Mouse (Mus musculus): ENCODE measurements around the gene Nudt12.
A peak's percentile ranks its signal among the peaks of the same experiment; 100 is the strongest.

The Nudt12 gene

GRCm38 (mm10) chr17:59013091-59013459 is at the start of gene Nudt12:
Gene Nudt12, minus strand, starts transcription at chr17:59013372.
- Histone ChIP-seq H3K36me3 (ENCODE audit: control insufficient read depth, insufficient read depth, low read length, poor library complexity, severe bottlenecking) (no peaks in the 10 kb centered on the region), H3K27me3 (ENCODE audit: control insufficient read depth, insufficient read depth, low read length, poor library complexity, severe bottlenecking) (no peaks in the 10 kb centered on the region; the same call in 1 of the 2 replicates)
- DNase-seq (ENCODE audit: low read depth, low spot score): peak; percentile 1

- Histone ChIP-seq H3K36me3 (ENCODE audit: control insufficient read depth, insufficient read depth, low read length, poor library complexity, severe bottlenecking) (no peaks in the 10 kb centered on the region), H3K27me3 (ENCODE audit: control insufficient read depth, insufficient read depth, low read length, poor library complexity, severe bottlenecking) (no peaks in the 10 kb centered on the region)
- DNase-seq (ENCODE audit: low read depth, low spot score): no peak
Observed at GRCm38 (mm10) chr17:59053306-59053705, 40.1 kb upstream of the Nudt12 start.

- no peaks in the 10 kb centered on the region for H3K36me3 ChIP-seq (ENCODE audit: control insufficient read depth, insufficient read depth, low read length, poor library complexity, severe bottlenecking)
Observed at GRCm38 (mm10) chr17:59039754-59040153, 26.6 kb upstream of the Nudt12 start.

GRCm38 (mm10) chr17:59033445-59033844 is 20.3 kb upstream of the Nudt12 start:
- H3K27me3 ChIP-seq (ENCODE audit: control insufficient read depth, insufficient read depth, low read length, poor library complexity, severe bottlenecking): no peaks in the 10 kb centered on the region
- DNase-seq (ENCODE audit: low read depth, low spot score): no peak
- H3K36me3 ChIP-seq (ENCODE audit: control insufficient read depth, insufficient read depth, low read length, poor library complexity, severe bottlenecking): no peaks in the 10 kb centered on the region

More at GRCm38 (mm10) chr17:59039754-59040153, 26.6 kb upstream of the Nudt12 start:
- no peak for DNase-seq (ENCODE audit: low read depth, low spot score)
- no peaks in the 10 kb centered on the region for H3K27me3 ChIP-seq (ENCODE audit: control insufficient read depth, insufficient read depth, low read length, poor library complexity, severe bottlenecking)

GRCm38 (mm10) chr17:59026336-59026735 is 13.2 kb upstream of the Nudt12 start:
- H3K27me3 ChIP-seq (ENCODE audit: control insufficient read depth, insufficient read depth, low read length, poor library complexity, severe bottlenecking): no peaks in the 10 kb centered on the region
- DNase-seq (ENCODE audit: low read depth, low spot score): no peak

GRCm38 (mm10) chr17:59024502-59024901 is 11.3 kb upstream of the Nudt12 start:
- no peak for DNase-seq (ENCODE audit: low read depth, low spot score)
- no peaks in the 10 kb centered on the region for H3K36me3 ChIP-seq (ENCODE audit: control insufficient read depth, insufficient read depth, low read length, poor library complexity, severe bottlenecking)
- H3K27me3 ChIP-seq (ENCODE audit: control insufficient read depth, insufficient read depth, low read length, poor library complexity, severe bottlenecking): no peaks in the 10 kb centered on the region

More at GRCm38 (mm10) chr17:59026336-59026735, 13.2 kb upstream of the Nudt12 start:
- H3K36me3 ChIP-seq (ENCODE audit: control insufficient read depth, insufficient read depth, low read length, poor library complexity, severe bottlenecking): no peaks in the 10 kb centered on the region

GRCm38 (mm10) chr17:59023971-59024370 is 10.8 kb upstream of the Nudt12 start:
- Histone ChIP-seq H3K27me3 (ENCODE audit: control insufficient read depth, insufficient read depth, low read length, poor library complexity, severe bottlenecking) (no peaks in the 10 kb centered on the region), H3K36me3 (ENCODE audit: control insufficient read depth, insufficient read depth, low read length, poor library complexity, severe bottlenecking) (no peaks in the 10 kb centered on the region)
- no peak for DNase-seq (ENCODE audit: low read depth, low spot score)

- no peak for DNase-seq (ENCODE audit: low read depth, low spot score)
- no peaks in the 10 kb centered on the region for H3K36me3 ChIP-seq (ENCODE audit: control insufficient read depth, insufficient read depth, low read length, poor library complexity, severe bottlenecking)
- H3K27me3 ChIP-seq (ENCODE audit: control insufficient read depth, insufficient read depth, low read length, poor library complexity, severe bottlenecking): no peaks in the 10 kb centered on the region; the same call in 1 of the 2 replicates
Observed at GRCm38 (mm10) chr17:59018666-59019065, 5.5 kb upstream of the Nudt12 start.

GRCm38 (mm10) chr17:59012421-59013090 is 616 bp downstream of the Nudt12 start:
- H3K27me3 ChIP-seq (ENCODE audit: control insufficient read depth, insufficient read depth, low read length, poor library complexity, severe bottlenecking): no peaks in the 10 kb centered on the region
- DNase-seq (ENCODE audit: low read depth, low spot score): no peak

GRCm38 (mm10) chr17:59011546-59012307 is 1.4 kb downstream of the Nudt12 start:
- Histone ChIP-seq H3K27me3 (ENCODE audit: control insufficient read depth, insufficient read depth, low read length, poor library complexity, severe bottlenecking) (no peaks in the 10 kb centered on the region), H3K36me3 (ENCODE audit: control insufficient read depth, insufficient read depth, low read length, poor library complexity, severe bottlenecking) (no peaks in the 10 kb centered on the region)
- no peak for DNase-seq (ENCODE audit: low read depth, low spot score)

More at GRCm38 (mm10) chr17:59012421-59013090, 616 bp downstream of the Nudt12 start:
- no peaks in the 10 kb centered on the region for H3K36me3 ChIP-seq (ENCODE audit: control insufficient read depth, insufficient read depth, low read length, poor library complexity, severe bottlenecking)

GRCm38 (mm10) chr17:58991275-58991674 is 21.9 kb downstream of the Nudt12 start, which contains the start of gene Pdzph1:
Gene Pdzph1, minus strand, starts transcription at chr17:58991375.
- no peaks in the 10 kb centered on the region for H3K36me3 ChIP-seq (ENCODE audit: control insufficient read depth, insufficient read depth, low read length, poor library complexity, severe bottlenecking)
- no peaks in the 10 kb centered on the region for H3K27me3 ChIP-seq (ENCODE audit: control insufficient read depth, insufficient read depth, low read length, poor library complexity, severe bottlenecking)
- DNase-seq (ENCODE audit: low read depth, low spot score): no peak

- no peak for DNase-seq (ENCODE audit: low read depth, low spot score)
- no peaks in the 10 kb centered on the region for H3K36me3 ChIP-seq (ENCODE audit: control insufficient read depth, insufficient read depth, low read length, poor library complexity, severe bottlenecking)
- H3K27me3 ChIP-seq (ENCODE audit: control insufficient read depth, insufficient read depth, low read length, poor library complexity, severe bottlenecking): no peaks in the 10 kb centered on the region
Observed at GRCm38 (mm10) chr17:58973237-58973636, 39.9 kb downstream of the Nudt12 start.

GRCm38 (mm10) chr17:58959905-58960304 is 53.3 kb downstream of the Nudt12 start:
- Histone ChIP-seq H3K27me3 (ENCODE audit: control insufficient read depth, insufficient read depth, low read length, poor library complexity, severe bottlenecking) (no peaks in the 10 kb centered on the region), H3K36me3 (ENCODE audit: control insufficient read depth, insufficient read depth, low read length, poor library complexity, severe bottlenecking) (no peaks in the 10 kb centered on the region)
- no peak for DNase-seq (ENCODE audit: low read depth, low spot score)

- no peak for DNase-seq (ENCODE audit: low read depth, low spot score)
- H3K36me3 ChIP-seq (ENCODE audit: control insufficient read depth, insufficient read depth, low read length, poor library complexity, severe bottlenecking): no peaks in the 10 kb centered on the region
Observed at GRCm38 (mm10) chr17:58957055-58957454, 56.1 kb downstream of the Nudt12 start.

More at GRCm38 (mm10) chr17:58957055-58957454, 56.1 kb downstream of the Nudt12 start:
- H3K27me3 ChIP-seq (ENCODE audit: control insufficient read depth, insufficient read depth, low read length, poor library complexity, severe bottlenecking): no peaks in the 10 kb centered on the region

Measured in splenic B cell, adult 2 months (primary cell).